Mouse (Mus musculus) lung, postnatal 0 days (tissue): ENCODE measurements around the gene Rfxank. TPM values are rescaled to one million over a fixed set of nuclear protein-coding genes. Genes with fewer than 3 reads are reported as not detected.

Experiments used
- ATAC-seq: fragments of 200-750 bp; cut with Nextera tagmentation; 2 replicates; pipeline ENCODE4 v1.8.0; 2017; ENCODE audit warnings: moderate library complexity
- DNase-seq: peaks from one replicate; pipeline ENCODE4 v3.0.0-alpha.2; 2016; ENCODE audit warnings: low spot score
- H3K27ac ChIP-seq: fragments of 300-500 bp; sonication (generic); 2 replicates; pipeline ENCODE4 v1.5.1; 2014; ENCODE audit warnings: antibody characterized with exemption, mild to moderate bottlenecking, low read length, mixed read lengths
- H3K27me3 ChIP-seq: fragments of 300-500 bp; sonication (generic); replicated peaks from 2 replicates; pipeline ENCODE4 v1.6.1; 2014; ENCODE audit warnings: low read length, mixed read lengths; ENCODE audit not compliant: insufficient read depth
- H3K36me3 ChIP-seq: fragments of 300-500 bp; sonication (generic); 2 replicates; pipeline ENCODE4 v1.6.1; 2014; ENCODE audit warnings: low read length, mixed read lengths; ENCODE audit not compliant: insufficient read depth
- H3K4me1 ChIP-seq: fragments of 300-500 bp; sonication (generic); 2 replicates; pipeline ENCODE4 v1.6.1; 2014; ENCODE audit warnings: antibody characterized with exemption, low read depth, low read length, mixed read lengths; ENCODE audit not compliant: insufficient read depth
- H3K4me2 ChIP-seq: fragments of 300-500 bp; sonication (generic); replicated peaks from 2 replicates; pipeline ENCODE4 v1.6.1; 2014; ENCODE audit warnings: low read depth, mild to moderate bottlenecking, low read length, moderate library complexity, mixed read lengths
- H3K4me3 ChIP-seq: fragments of 300-500 bp; sonication (generic); 2 replicates; pipeline ENCODE4 v1.5.1; 2014; ENCODE audit warnings: low read depth, low read length
- H3K9ac ChIP-seq: fragments of 300-500 bp; sonication (generic); replicated peaks from 2 replicates; pipeline ENCODE4 v1.6.1; 2014; ENCODE audit warnings: low read depth, mild to moderate bottlenecking
- H3K9me3 ChIP-seq: fragments of 300-500 bp; sonication (generic); 2 replicates; pipeline ENCODE4 v1.6.1; 2016; ENCODE audit warnings: low read length, mixed read lengths
- CTCF ChIP-seq: IDR thresholded peaks from 2 replicates; pipeline ENCODE4 v1.5.1; 2016; ENCODE audit warnings: antibody characterized with exemption, mild to moderate bottlenecking
- EP300 ChIP-seq: IDR thresholded peaks from 2 replicates; pipeline ENCODE4 v1.6.1; 2016; ENCODE audit warnings: antibody characterized with exemption, mild to moderate bottlenecking, control low read depth
- WGBS: fragments of 180-500 bp; shearing (Covaris S2); extraction: QIAGEN DNeasy Blood & Tissue Kit; methylation state at CpG from one replicate; pipeline ENCODE4 v1.1.7; 2014; 5-methylcytosine and 5-hydroxymethylcytosine counted together
- polyA plus RNA-seq: library from polyadenylated mRNA; unstranded; fragments of >200 nt; fragmentation: Nextera tagmentation; extraction: Ambion mirVana; gene quantifications from 2 replicates; pipeline ENCODE4 v1.2.1, GENCODE M21; 2015

Rfxank gene
- polyA plus RNA-seq, 1 experiment from 2014 or later, result 12.7 TPM

DNA sequence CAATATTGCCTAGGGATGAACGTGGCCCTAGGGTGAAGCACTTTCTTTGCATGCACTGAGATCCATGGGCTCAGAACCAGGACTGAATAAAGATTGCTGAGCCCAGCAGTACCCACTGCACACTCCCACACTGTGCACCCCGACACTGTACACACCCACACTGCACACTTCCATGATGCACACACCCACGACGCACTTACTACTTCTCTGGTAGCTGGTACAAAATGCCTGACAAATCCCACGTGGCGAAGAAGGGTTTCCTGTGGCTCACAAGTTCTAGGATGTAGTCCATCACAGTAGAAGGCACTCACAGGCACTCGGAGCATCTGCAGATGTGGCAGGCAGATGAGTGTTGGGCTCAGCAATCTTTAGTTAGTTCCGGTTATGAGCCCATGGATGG lies 14.0 kb downstream of the Rfxank start:
- 59% methylated on average over 8 of the region's 8 CpGs for WGBS
- H3K9me3 ChIP-seq, result no peaks in the 10 kb centered on the region
- no peak for TF ChIP-seq CTCF
- TF ChIP-seq EP300, result no peak

GRCm38 (mm10) chr8:70122863-70123262 lies 16.1 kb downstream of the Rfxank start:
- no peak overlapping the region for H3K4me3 ChIP-seq
- no peaks in the 10 kb centered on the region for H3K4me1 ChIP-seq
- H3K4me2 ChIP-seq, result no peak overlapping the region
- H3K27ac ChIP-seq, result no peak overlapping the region
- H3K36me3 ChIP-seq, result no peaks in the 10 kb centered on the region
- DNase-seq (no peak), ATAC-seq (no peak)
- 49% methylated on average over 2 of the region's 2 CpGs for WGBS
- no peaks in the 10 kb centered on the region for H3K9me3 ChIP-seq
- no peak overlapping the region for H3K9ac ChIP-seq
- peaks cover 8% of the 10 kb centered on the region; the same call in 1 of the 2 replicates for H3K27me3 ChIP-seq
- TF ChIP-seq EP300 (no peak), CTCF (peak; percentile 64)

More for the DNA sequence above, 14.0 kb downstream of the Rfxank start:
- Histone ChIP-seq H3K36me3 (no peaks in the 10 kb centered on the region), H3K9ac (no peak overlapping the region), H3K27me3 (peaks cover 6% of the 10 kb centered on the region; the same call in 1 of the 2 replicates), H3K27ac (no peak overlapping the region), H3K4me1 (no peaks in the 10 kb centered on the region), H3K4me3 (no peak overlapping the region), H3K4me2 (no peak overlapping the region)
- ATAC-seq (no peak), DNase-seq (no peak)

- Histone ChIP-seq H3K4me1 (no peaks in the 10 kb centered on the region), H3K27me3 (peaks cover 10% of the 10 kb centered on the region; the same call in 1 of the 2 replicates), H3K36me3 (no peaks in the 10 kb centered on the region), H3K27ac (no peak within 1 kb of the TSS), H3K4me2 (no peak within 1 kb of the TSS), H3K4me3 (no peak within 1 kb of the TSS), H3K9ac (no peak within 1 kb of the TSS), H3K9me3 (no peaks in the 10 kb centered on the region)
- DNase-seq, result peak; percentile 47
- ATAC-seq, result no peak
- TF ChIP-seq CTCF, result no peak
- TF ChIP-seq EP300, result no peak
- WGBS, result 2% methylated on average over 19 of the region's 19 CpGs
Observed at GRCm38 (mm10) chr8:70120667-70121066, 18.3 kb downstream of the Rfxank start, which contains the start of gene Ncan. Gene Ncan, minus strand, starts transcription at chr8:70120873.

GRCm38 (mm10) chr8:70118726-70119700 lies 19.9 kb downstream of the Rfxank start:
- no peaks in the 10 kb centered on the region for H3K9me3 ChIP-seq

DNA sequence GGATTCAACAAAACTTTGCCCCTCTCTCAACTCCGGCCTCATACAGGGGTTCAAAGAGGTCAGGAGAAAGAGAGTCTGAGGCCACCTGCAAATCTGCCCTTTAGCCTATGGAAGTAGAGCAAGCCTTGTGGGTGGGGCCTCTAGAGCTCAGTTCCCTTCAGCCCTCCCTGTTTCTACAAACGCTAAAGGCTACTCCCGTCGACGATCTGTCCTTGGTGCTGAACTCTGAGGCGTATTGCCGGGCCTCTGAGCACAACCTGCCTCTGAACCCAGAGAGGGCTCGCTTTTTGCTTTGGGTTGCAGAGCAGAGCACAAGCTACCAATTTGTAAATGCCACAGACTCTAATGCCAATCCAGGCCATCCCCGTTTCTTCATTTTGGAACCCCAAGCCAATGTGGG lies 21.3 kb downstream of the Rfxank start:
- Histone ChIP-seq H3K27ac (no peak overlapping the region), H3K9me3 (no peaks in the 10 kb centered on the region), H3K9ac (no peak overlapping the region), H3K27me3 (peaks cover 19% of the 10 kb centered on the region; the same call in 1 of the 2 replicates), H3K4me3 (no peak overlapping the region), H3K4me2 (no peak overlapping the region), H3K36me3 (no peaks in the 10 kb centered on the region), H3K4me1 (no peaks in the 10 kb centered on the region)
- TF ChIP-seq EP300, result no peak
- TF ChIP-seq CTCF, result no peak
- DNase-seq (peak; percentile 47), ATAC-seq (no peak)
- WGBS, result 7% methylated on average over 9 of the region's 9 CpGs

More at GRCm38 (mm10) chr8:70118726-70119700, 19.9 kb downstream of the Rfxank start:
- Histone ChIP-seq H3K27ac (no peak overlapping the region), H3K36me3 (no peaks in the 10 kb centered on the region), H3K27me3 (peaks cover 10% of the 10 kb centered on the region; the same call in 1 of the 2 replicates), H3K4me3 (no peak overlapping the region), H3K4me1 (no peaks in the 10 kb centered on the region), H3K9ac (no peak overlapping the region), H3K4me2 (no peak overlapping the region)
- 13% methylated on average over 17 of the region's 17 CpGs for WGBS
- DNase-seq (no peak), ATAC-seq (no peak)
- TF ChIP-seq CTCF (no peak), EP300 (no peak)

- peaks cover 33% of the 10 kb centered on the region for H3K27me3 ChIP-seq
- no peak overlapping the region for H3K4me2 ChIP-seq
- no peaks in the 10 kb centered on the region for H3K4me1 ChIP-seq
- no peak for ATAC-seq
- H3K27ac ChIP-seq, result no peak overlapping the region
- H3K4me3 ChIP-seq, result no peak overlapping the region
- H3K9me3 ChIP-seq, result no peaks in the 10 kb centered on the region
- no peak overlapping the region for H3K9ac ChIP-seq
- TF ChIP-seq CTCF (no peak), EP300 (no peak)
- 65% methylated on average over 13 of the region's 13 CpGs for whole genome bisulfite sequencing
- no peak for DNase-seq
- no peaks in the 10 kb centered on the region for H3K36me3 ChIP-seq
Observed at GRCm38 (mm10) chr8:70114892-70115291, 24.1 kb downstream of the Rfxank start.
